Mouse (Mus musculus): ENCODE results near the gene Ercc5. TPM values are rescaled to one million over a fixed set of nuclear protein-coding genes. Genes with fewer than 3 reads are reported as not detected.
A peak's percentile ranks its signal among the peaks of the same experiment; 100 is the strongest.

Gene Ercc5
- polyA plus RNA-seq, 1 experiment from 2014 or later, result 38.8 TPM

- Histone ChIP-seq H3K9me3 (ENCODE audit: control insufficient read depth, low read length) (no peaks in the 10 kb centered on the region), H3K27me3 (ENCODE audit: control insufficient read depth, insufficient read depth, low read length) (no peaks in the 10 kb centered on the region), H3K4me2 (ENCODE audit: low read length) (no peak overlapping the region), H3K4me3 (replicated peaks; ENCODE audit: low read depth, low read length) (no peak overlapping the region), H3K4me1 (ENCODE audit: control insufficient read depth, insufficient read depth, low read length) (no peaks in the 10 kb centered on the region; the same call in 1 of the 2 replicates), H3K9ac (replicated peaks; ENCODE audit: low read length) (no peak overlapping the region), H3K36me3 (ENCODE audit: control insufficient read depth, insufficient read depth, low read length) (no peaks in the 10 kb centered on the region), H3K27ac (replicated peaks; ENCODE audit: low read depth, low read length) (no peak overlapping the region)
- DNase-seq (no peak), ATAC-seq (ENCODE audit: low FRiP score, low TSS enrichment) (no peak)
- WGBS, result 88% methylated on average over 15 of the region's 15 CpGs
These were observed 55.3 kb downstream of the Ercc5 start for GRCm38 (mm10) chr1:44202876-44203275.

DNA sequence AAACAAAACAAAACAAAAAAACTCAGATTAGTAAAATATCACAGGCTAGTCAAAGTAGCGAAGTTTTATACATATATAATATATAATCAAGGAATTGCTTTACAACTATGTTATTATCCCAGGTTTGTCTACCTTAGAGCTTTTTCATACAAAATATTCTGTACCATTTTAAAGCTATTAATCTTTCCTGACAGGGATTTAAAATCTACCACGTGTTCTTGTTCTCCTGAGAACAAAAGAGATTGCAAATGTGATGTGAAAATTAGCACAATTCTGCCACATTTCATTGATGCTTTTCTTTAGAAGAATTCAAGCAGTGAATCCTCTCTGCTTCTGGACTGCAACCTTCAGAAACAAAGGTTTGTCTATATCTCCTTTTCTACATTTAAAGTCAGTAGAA is 66.9 kb downstream of the Ercc5 start:
- DNase-seq (no peak), ATAC-seq (ENCODE audit: low FRiP score, low TSS enrichment) (no peak)
- no peak overlapping the region for H3K4me2 ChIP-seq (ENCODE audit: low read length)
- H3K9ac ChIP-seq (replicated peaks; ENCODE audit: low read length), result no peak overlapping the region
- WGBS, result 46% methylated on average over 2 of the region's 2 CpGs
- no peak overlapping the region for H3K4me3 ChIP-seq (replicated peaks; ENCODE audit: low read depth, low read length)
- H3K4me1 ChIP-seq (ENCODE audit: control insufficient read depth, insufficient read depth, low read length), result no peaks in the 10 kb centered on the region
- no peaks in the 10 kb centered on the region for H3K36me3 ChIP-seq (ENCODE audit: control insufficient read depth, insufficient read depth, low read length)
- no peaks in the 10 kb centered on the region for H3K9me3 ChIP-seq (ENCODE audit: control insufficient read depth, low read length)
- H3K27me3 ChIP-seq (ENCODE audit: control insufficient read depth, insufficient read depth, low read length), result no peaks in the 10 kb centered on the region
- H3K27ac ChIP-seq (replicated peaks; ENCODE audit: low read depth, low read length), result no peak overlapping the region

GRCm38 (mm10) chr1:44216352-44217116 is 69.0 kb downstream of the Ercc5 start:
- DNase-seq (no peak), ATAC-seq (ENCODE audit: low FRiP score, low TSS enrichment) (no peak)
- 86% methylated on average over 2 of the region's 2 CpGs for WGBS
- Histone ChIP-seq H3K4me3 (replicated peaks; ENCODE audit: low read depth, low read length) (no peak overlapping the region), H3K9ac (replicated peaks; ENCODE audit: low read length) (no peak overlapping the region), H3K27me3 (ENCODE audit: control insufficient read depth, insufficient read depth, low read length) (no peaks in the 10 kb centered on the region), H3K4me1 (ENCODE audit: control insufficient read depth, insufficient read depth, low read length) (no peaks in the 10 kb centered on the region), H3K36me3 (ENCODE audit: control insufficient read depth, insufficient read depth, low read length) (no peaks in the 10 kb centered on the region), H3K4me2 (ENCODE audit: low read length) (no peak overlapping the region), H3K27ac (replicated peaks; ENCODE audit: low read depth, low read length) (no peak overlapping the region), H3K9me3 (ENCODE audit: control insufficient read depth, low read length) (no peaks in the 10 kb centered on the region)

DNA sequence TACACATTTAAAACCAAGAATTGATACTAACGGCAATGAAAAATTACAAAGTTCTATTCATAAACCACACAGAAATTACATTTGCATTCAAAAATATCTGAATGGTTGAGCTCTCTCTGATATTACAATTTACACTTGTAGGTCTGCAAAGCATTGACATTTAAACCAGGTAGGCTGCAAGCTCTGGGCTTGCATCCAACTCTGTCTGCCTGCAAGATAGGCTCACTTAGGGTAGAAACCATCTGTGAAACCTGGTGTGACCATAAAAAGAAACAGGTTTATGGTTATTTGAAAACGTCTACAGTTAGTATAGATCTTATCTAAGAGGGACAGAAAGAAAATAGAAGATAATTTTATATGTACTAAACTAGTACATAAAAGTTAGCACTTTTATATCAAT is 69.6 kb downstream of the Ercc5 start:
- WGBS, result 82% methylated on average over 2 of the region's 2 CpGs
- H3K4me1 ChIP-seq (ENCODE audit: control insufficient read depth, insufficient read depth, low read length), result no peaks in the 10 kb centered on the region
- no peak for ATAC-seq (ENCODE audit: low FRiP score, low TSS enrichment)
- H3K9me3 ChIP-seq (ENCODE audit: control insufficient read depth, low read length), result no peaks in the 10 kb centered on the region
- H3K9ac ChIP-seq (replicated peaks; ENCODE audit: low read length), result no peak overlapping the region
- H3K27ac ChIP-seq (replicated peaks; ENCODE audit: low read depth, low read length), result no peak overlapping the region
- H3K36me3 ChIP-seq (ENCODE audit: control insufficient read depth, insufficient read depth, low read length), result no peaks in the 10 kb centered on the region
- no peak for DNase-seq
- H3K4me2 ChIP-seq (ENCODE audit: low read length), result no peak overlapping the region
- no peaks in the 10 kb centered on the region for H3K27me3 ChIP-seq (ENCODE audit: control insufficient read depth, insufficient read depth, low read length)
- H3K4me3 ChIP-seq (replicated peaks; ENCODE audit: low read depth, low read length), result no peak overlapping the region

- Histone ChIP-seq H3K27ac (replicated peaks; ENCODE audit: low read depth, low read length) (no peak within 1 kb of the TSS), H3K4me3 (replicated peaks; ENCODE audit: low read depth, low read length) (no peak within 1 kb of the TSS), H3K4me2 (ENCODE audit: low read length) (no peak within 1 kb of the TSS), H3K9ac (replicated peaks; ENCODE audit: low read length) (no peak within 1 kb of the TSS), H3K27me3 (ENCODE audit: control insufficient read depth, insufficient read depth, low read length) (no peaks in the 10 kb centered on the region), H3K9me3 (ENCODE audit: control insufficient read depth, low read length) (no peaks in the 10 kb centered on the region), H3K36me3 (ENCODE audit: control insufficient read depth, insufficient read depth, low read length) (no peaks in the 10 kb centered on the region), H3K4me1 (ENCODE audit: control insufficient read depth, insufficient read depth, low read length) (no peaks in the 10 kb centered on the region)
- no peak for ATAC-seq (ENCODE audit: low FRiP score, low TSS enrichment)
- no peak for DNase-seq
- WGBS, result 84% methylated on average over 1 of the region's 1 CpGs
These were observed 71.3 kb downstream of the Ercc5 start, which contains the start of gene Mettl21e for GRCm38 (mm10) chr1:44218876-44219275. Gene Mettl21e, minus strand, starts transcription at chr1:44218961.

GRCm38 (mm10) chr1:44229044-44229443 is 81.5 kb downstream of the Ercc5 start:
- no peak overlapping the region for H3K4me2 ChIP-seq (ENCODE audit: low read length)
- H3K36me3 ChIP-seq (ENCODE audit: control insufficient read depth, insufficient read depth, low read length), result no peaks in the 10 kb centered on the region
- no peak overlapping the region for H3K27ac ChIP-seq (replicated peaks; ENCODE audit: low read depth, low read length)
- 68% methylated on average over 2 of the region's 2 CpGs for WGBS
- no peak overlapping the region for H3K4me3 ChIP-seq (replicated peaks; ENCODE audit: low read depth, low read length)
- no peak overlapping the region for H3K9ac ChIP-seq (replicated peaks; ENCODE audit: low read length)
- no peaks in the 10 kb centered on the region for H3K27me3 ChIP-seq (ENCODE audit: control insufficient read depth, insufficient read depth, low read length)
- DNase-seq (peak; percentile 80), ATAC-seq (ENCODE audit: low FRiP score, low TSS enrichment) (peak; percentile 70; the same call in 1 of the 2 replicates)
- H3K9me3 ChIP-seq (ENCODE audit: control insufficient read depth, low read length), result no peaks in the 10 kb centered on the region
- no peaks in the 10 kb centered on the region for H3K4me1 ChIP-seq (ENCODE audit: control insufficient read depth, insufficient read depth, low read length)

Other genes starting within 250 kb of the Ercc5 start
- 37.7 and 56.3 TPM in 2 replicates for gene Tpp2, start 214.1 kb upstream of the Ercc5 start, polyA plus RNA-seq (2014; fragmentation: Nextera tagmentation; extraction: Ambion mirVana)
- gene Mettl21c, start 127.7 kb upstream of the Ercc5 start, polyA plus RNA-seq (2014; fragmentation: Nextera tagmentation; extraction: Ambion mirVana), result 1.6 and 2.1 TPM in 2 replicates
- 0.05 and 0.08 TPM in 2 replicates for gene Gm8251, start 85.8 kb upstream of the Ercc5 start, polyA plus RNA-seq (2014; fragmentation: Nextera tagmentation; extraction: Ambion mirVana)
- 49.4 and 55.0 TPM in 2 replicates for gene Tex30, start 45.3 kb upstream of the Ercc5 start, polyA plus RNA-seq (2014; fragmentation: Nextera tagmentation; extraction: Ambion mirVana)
- gene Kdelc1, start 28.9 kb upstream of the Ercc5 start, polyA plus RNA-seq (2014; fragmentation: Nextera tagmentation; extraction: Ambion mirVana), result 26.9 and 32.4 TPM in 2 replicates
- 33.8 and 41.3 TPM in 2 replicates for gene Bivm, start 28.8 kb upstream of the Ercc5 start, polyA plus RNA-seq (2014; fragmentation: Nextera tagmentation; extraction: Ambion mirVana)
- not detected in 2 replicates for gene Mettl21e, start 71.2 kb downstream of the Ercc5 start, polyA plus RNA-seq (2014; fragmentation: Nextera tagmentation; extraction: Ambion mirVana)

Data from midbrain, embryonic 14.5 days (tissue).